Mouse (Mus musculus): ENCODE measurements at regions not wholly inside any gene's neighbourhood (a gene's known extent, or its start where the extent isn't known, plus 50 kb on each side); places are given as distances from the start of the nearest gene placed in this dataset.
A peak's percentile ranks its signal among the peaks of the same experiment; 100 is the strongest.

DNA sequence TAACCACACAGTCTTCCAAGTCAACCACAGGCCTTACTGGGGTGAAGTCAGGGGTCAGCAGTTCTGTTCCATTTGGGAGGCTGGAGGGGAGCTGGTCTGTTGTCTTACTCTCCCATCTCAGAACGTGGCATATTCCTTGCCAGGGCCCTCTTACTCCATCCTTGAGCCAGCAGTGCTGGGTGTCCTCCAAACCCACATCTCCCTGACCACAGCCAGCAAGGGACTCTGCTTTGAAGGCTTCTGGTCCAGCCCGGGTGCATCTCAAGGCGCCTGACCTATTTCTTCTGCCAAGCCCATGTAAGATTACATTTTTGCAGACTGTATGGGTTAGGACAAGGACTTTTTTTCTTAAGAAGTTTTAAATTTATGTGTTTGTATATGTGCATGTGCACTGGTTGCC is 100.1 kb upstream of the Klf14 start:
- no peak for DNase-seq (ENCODE audit: low spot score in 2 of 2)

DNA sequence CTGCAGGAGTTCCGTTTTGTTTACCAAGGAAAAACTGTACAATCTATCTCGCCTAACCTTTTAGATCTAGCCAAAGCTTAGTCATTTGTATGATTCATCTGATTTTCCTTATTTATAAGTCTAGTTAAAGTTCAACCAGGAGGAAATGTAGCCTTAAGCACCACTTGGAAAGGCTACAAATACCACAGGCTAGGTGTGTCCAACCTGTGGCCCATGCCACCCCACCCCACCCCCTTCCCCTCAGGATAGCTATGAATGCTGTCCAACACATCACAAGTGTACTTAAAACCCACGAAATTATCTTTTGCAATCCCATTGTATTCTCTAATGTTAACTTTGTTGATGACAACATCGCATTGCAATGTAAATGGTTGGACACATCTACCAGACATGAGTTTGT is 102.9 kb upstream of the Klf14 start:
- DNase-seq (ENCODE audit: low spot score in 2 of 2) = no peak

DNA sequence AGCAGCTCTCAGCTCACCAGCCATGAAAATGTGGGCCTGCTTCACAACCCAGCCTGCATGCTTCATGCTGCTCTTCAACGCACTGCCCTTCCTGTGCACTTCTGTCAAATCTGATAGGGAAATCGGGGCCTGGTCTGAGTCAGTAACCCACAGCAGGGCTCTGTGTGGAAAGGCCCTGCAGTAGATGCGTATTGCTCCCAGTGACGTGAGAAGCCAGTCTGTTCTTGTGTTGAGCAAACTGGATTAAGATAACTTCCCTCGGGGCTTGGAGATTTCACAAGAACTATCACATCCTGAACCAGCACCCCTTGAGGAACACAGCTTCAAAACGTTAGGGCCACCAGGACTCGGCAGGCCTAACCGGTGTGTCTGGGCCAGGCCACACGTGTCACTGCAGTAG is 106.5 kb upstream of the Klf14 start:
- no peak for DNase-seq (ENCODE audit: low spot score in 2 of 2)

DNA sequence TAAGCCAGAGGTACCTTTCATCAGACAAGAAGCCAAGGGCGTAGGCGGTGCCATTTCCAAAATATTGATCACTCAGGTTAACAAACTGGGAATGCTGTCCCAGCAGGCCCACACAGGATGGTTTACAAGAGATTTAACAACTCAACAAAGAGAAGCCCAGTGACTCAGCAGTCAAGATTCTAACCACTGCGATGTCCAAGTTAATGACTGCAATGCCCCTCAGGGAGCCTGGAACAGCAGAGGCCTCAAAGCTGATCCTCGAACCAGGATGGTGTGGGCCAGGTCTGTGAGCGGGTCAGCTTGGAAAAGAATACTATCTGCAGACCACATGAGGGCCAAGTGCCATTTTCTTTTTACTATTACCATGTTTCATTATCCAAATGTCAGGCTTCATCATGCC is 108.0 kb upstream of the Klf14 start:
- DNase-seq (ENCODE audit: low spot score in 2 of 2) = no peak

DNA sequence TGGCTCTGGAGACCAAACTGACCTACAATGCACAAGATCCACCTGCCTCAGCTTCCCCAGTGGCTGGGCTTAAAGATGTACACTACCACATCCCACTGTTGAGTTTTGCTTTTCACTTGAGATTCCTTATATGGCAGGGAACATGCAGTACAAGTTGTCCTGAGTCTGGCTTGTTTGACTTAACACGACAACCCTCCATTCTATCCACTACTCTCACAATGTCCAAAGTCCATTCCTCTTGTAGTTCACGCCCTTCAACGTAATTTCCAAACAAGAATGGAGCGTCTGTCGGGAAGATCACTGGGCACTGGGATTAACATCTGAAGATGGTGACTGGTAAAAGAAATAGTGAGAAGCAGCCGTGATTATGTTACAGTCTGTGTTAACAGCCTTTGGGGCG is 108.6 kb upstream of the Klf14 start:
- DNase-seq (ENCODE audit: low spot score in 2 of 2) = no peak

DNA sequence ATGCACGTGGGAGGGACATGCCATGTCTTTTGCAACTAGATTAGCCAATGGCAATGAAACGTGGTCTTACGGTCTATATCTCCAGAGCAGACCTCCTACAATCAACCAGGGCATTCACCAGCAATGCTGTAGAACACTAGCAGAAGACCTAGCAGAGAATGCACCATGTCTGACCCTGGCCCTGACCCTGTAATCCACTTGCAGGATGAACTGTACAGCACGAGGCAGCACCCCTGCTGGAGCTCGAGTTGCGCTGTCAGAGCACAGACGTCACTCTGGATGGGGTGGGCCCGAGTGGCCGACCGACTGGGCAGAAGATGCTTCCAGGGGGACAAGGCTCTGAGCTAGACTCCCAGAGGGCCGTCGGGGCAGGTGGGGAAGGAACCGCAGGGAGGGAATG is 110.4 kb upstream of the Klf14 start:
- no peak for DNase-seq (ENCODE audit: low spot score in 2 of 2)

DNA sequence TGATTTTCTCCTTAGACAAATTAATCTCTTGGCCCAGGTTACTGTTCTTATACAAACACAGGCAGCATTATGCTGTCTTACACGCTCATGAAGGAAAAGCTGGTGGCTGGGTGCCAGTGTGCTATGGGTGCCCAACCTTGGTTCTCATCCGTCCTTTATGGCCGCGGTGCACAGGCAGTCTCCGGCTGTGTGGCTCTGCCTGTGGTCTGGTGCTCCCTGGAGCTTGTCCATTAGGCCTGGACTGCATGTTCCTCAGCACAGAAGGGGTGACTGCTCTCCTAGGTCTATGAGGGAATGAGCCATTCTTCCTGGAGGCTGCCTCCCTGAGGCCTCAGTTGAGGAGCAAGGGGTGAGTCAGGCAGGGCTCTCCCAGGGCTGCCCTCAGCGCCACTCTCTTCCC is 111.7 kb upstream of the Klf14 start:
- DNase-seq (ENCODE audit: low spot score in 2 of 2) = no peak

DNA sequence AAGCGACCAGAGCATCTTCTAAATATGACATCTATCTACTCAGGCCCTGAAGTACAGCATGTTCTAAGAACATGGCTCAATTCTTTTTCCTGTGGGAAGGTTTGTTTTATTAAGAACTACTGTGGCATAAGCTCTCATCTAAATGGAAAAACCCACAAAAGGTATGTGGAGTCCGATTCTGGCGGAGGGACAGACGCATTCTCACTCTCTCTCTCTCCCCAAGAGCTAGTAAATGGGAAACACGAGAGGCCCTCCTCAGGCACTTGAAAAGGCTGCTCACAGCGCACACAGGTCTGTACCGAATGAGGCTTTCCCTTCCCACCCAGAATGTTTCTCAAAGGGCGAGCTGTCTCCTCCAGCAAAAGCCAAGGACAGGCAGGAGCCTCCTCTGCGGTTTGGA is 112.1 kb upstream of the Klf14 start:
- no peak for DNase-seq (ENCODE audit: low spot score in 2 of 2)

DNA sequence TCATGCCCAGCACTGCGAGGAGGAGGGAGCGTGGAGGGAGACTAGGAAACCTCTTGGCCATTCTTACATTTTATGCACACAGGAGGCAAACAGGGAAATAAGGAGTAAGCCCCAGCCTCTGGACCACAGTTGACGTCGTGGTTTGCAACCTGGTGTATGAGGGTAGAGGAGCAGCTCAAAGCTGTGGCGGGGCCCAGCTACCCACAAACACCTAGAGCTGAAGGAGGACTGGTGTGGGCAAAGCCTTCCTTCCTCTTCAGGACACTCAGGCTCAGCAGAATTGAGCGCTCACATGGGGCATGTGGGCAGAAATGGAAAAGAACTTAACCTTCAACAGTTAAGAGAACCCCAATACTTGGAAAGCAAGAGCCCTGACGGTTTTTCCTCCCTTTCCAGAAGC is 113.2 kb upstream of the Klf14 start:
- DNase-seq (ENCODE audit: low spot score in 2 of 2) = no peak

DNA sequence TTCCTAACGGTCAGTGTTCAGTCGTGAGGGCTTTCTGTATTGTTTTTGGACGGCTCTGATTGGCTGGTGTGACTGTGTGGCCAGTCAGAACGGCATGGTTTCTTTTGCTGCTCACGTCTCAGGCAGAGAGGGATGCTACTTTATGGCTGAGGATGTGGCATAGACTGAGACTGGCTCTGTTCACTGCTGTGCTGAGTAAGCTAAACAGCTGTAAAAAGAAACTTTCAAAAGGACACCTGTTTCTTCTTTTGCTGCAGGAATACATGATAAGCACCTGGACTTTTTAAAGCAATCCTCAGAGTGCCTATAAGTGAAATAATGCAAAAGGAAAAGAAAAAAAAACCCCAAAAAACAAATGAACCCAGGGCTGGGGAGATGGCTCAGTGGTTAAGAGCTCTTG is 113.7 kb upstream of the Klf14 start:
- no peak for DNase-seq (ENCODE audit: low spot score in 2 of 2)

DNA sequence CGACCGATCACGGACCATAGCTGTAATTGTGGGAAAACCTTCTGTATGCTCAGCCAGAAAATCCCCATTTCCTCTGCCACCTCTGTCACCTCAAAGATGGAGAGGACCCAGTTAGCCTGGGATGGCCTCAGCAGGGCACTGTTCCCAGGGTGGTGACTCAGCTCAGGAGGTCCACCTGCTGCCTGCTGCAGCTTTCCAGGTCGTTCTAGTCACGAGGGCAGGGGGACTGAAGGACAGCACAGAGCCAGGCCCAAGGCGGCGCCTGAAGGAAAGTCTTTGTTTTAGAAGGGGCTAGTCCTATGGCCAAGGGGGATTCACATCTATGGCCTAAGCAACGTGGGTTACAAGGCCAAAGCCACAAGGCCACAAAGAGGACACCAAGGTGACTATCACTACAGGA is 114.5 kb upstream of the Klf14 start:
- no peak for DNase-seq (ENCODE audit: low spot score in 2 of 2)

DNA sequence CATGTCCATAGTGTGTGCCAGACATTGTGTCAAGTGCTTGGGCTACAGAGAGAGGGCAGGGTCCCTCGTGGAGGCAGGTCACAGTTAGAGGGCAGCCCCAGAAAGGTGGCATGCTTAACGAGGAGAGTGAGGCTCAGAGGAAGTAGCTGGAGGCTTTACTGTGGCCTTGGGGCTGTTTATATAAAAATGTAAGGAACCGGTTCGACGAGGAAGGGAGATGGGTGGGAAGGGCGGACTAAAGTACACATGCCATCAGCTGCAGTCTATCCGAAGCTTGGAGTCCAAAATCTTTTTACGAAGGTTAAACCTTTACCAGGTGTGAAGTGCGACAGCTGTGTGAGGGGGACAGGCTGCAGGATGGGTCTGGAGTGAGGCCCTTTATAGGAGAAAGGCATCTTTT is 115.5 kb upstream of the Klf14 start:
- DNase-seq (ENCODE audit: low spot score in 2 of 2) = no peak

DNA sequence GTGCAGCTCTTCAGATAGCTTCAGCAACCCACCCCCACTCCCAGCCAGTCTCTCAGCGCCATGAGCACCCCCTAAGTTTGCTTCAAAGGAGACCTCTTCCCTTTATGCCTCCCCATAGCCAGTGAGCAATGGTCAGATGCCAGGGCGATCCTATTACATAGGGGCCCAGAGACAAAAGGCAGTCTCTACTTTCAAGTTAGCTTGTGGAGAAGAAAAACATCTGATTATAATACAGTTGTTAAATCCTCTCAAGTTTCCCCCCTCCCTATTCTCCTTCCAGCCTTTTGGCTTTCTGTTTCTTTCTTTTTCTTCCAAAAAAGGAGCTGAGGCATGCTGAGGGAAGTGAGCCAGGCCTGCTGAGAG is 116.3 kb upstream of the Klf14 start:
- no peak for DNase-seq (ENCODE audit: low spot score in 2 of 2)

DNA sequence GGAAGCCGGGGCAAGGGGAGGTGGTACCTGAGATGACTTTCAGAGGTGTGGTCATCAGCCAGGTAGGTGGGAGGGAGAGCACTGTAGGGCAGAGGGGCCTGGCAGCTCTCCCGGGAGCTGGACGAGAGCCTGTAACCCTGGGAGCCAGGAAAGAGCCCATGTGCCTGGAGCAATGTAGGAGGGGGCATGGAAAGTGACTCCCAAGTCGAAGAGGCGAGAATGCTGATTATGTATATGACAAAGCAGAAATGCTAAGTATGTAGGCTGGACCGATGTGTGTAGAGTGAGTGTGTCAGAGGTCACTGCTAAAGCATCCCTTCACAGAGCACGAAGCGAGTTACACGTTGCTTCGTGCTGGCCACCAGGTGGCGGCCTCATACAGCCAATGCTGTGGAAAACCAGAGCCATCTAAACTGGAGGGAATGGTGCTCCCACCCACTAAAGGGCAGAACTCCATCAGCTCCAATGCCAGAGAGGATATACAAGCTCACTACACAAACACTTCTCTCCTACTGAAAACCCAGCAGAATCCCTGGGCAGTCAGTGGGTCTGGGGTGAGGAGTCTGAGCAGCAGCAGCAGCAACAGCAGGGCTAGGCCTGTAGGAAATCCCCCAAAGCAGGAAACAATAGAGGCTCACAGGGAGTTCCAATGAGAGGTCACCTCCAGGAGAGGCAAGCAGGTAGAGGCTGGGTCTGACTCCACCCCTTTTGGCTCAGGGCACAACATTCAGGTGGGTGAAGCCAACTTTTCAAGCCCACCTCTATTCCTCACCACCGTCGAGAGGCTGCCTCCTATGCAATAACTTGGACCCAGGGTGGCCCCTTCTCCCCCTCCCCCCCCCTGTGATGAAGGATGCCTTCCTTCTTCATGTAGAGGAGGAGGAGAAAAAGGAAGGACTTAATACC is 116.9 kb upstream of the Klf14 start:
- peak; percentile 70 to 75 for DNase-seq (ENCODE audit: low spot score in 2 of 2)

DNA sequence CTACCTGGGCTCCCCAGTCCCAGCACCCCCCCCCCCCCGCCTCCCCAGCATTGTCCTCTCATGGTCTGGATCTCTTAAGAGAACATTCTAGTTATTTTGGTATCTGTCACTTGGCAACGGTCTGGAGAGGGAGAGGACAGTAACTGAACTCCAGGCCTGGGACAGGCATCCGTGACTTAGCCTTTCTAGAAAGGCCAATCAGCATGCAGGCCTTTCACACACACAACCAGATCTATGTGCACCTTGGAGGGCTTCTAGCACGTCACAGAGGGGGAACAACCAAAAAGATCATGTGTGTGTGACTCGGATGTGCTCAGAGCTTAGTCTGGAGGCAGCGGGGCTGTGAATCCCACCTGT is 117.6 kb upstream of the Klf14 start:
- no peak for DNase-seq (ENCODE audit: low spot score in 2 of 2)

DNA sequence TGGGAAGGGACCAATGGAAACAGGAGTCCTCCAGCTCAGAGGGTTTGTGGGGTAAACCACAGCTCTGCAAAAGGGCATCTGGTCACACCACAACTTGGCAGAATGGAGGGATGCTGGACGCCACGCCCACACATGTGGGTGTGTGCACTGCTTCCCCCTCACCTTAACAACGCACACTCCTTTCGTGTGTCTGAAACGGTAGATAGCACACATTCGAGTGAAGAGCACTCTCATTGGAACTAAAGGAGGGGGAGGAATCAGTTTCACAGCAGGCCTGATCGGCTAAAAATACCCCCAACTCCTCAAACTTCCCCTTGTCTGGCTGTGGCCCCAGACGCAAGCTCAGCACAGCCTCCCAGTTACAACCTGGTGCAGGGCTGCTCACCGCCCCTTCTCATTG is 118.3 kb upstream of the Klf14 start:
- DNase-seq (ENCODE audit: low spot score in 2 of 2) = no peak

DNA sequence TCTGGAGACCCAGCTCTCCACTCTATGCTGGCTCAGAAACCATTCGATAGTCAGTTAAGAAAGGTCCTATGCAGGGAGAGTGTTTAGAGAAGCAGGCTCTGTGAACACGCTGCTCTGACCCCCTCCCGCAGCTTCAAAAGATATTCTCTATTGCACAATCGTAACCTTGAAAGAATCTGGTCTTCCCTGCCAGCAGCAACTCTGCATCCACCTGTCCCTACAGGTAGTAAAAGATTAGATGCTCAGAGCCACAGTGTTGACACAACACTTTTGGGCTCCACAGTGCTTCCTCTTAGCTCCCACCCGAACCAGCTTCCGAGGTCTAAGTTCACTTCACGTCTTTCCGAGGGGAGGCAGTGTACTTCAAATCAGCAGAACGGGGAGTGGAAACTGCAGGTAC is 118.9 kb upstream of the Klf14 start:
- no peak for DNase-seq (ENCODE audit: low spot score in 2 of 2)

DNA sequence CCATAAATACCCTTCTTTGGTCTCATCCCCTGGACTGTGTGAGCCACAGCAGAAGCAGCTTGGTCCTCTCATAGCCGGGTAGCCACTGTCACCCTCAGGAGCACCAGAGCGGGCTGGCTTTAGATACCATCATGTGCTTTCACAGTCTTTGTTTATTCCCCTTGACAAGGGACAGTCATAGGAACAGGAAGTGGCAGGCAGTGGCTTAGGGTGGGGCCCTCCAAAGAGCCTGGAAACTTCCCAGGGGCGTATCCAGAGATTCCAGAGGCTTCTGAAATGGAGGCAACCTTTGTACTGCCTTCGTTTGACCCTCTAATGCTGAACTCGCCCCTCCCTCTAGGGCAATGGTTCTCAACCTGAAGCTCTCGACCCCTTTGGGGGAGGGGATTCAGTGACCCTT is 119.5 kb upstream of the Klf14 start:
- no peak for DNase-seq (ENCODE audit: low spot score in 2 of 2)

DNA sequence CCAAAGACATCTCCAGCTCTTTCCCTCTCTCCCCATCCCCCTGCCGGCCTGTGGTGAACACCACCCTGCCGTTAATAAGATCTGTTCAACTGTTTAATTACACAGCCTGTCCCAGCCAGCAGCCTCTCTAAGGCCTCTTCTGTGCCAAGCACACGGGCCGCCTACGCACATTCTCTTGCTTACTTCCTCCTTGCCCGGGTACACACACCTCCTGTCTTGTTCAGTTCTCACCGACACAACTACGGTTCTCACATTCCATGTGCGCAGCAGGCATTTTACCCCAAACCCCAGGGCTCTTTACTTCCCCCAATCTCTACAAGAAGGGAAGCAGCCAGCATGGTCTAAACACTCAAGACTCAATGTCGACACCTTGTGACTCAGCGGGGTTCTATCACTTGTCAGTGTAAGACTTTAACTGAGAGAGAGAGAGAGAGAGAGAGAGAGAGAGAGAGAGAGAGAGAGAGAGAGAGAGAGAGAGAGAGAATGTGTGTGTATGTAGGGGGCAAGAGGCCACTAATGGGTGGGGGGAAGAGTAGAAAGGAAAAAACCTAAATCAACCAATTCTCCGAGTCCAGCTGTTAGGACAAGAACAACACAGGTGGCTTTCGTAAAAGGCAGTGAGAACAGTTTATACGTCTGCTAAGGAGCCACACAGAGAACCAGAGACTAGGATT is 120.8 kb upstream of the Klf14 start:
- DNase-seq (ENCODE audit: low spot score in 2 of 2) = peak in 1 of 2 experiments; percentile 67

DNA sequence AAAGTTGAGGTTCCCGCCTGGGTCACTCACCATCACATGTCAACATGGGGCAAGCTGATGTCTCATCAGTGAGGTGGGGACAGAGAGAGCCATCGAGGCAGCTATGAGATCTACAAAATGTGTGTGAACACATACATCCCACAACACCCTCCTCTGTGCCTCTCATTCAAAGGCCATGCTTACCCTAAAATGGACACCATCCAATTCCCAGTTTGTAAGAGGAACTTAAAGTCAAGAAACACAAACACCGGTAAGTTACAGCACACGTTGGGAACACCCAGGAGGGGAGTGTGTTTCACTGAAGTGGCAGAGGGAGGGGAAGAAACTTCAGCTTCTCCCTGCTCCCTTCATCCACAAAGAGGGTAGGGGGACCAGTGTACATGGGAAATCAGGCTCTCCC is 121.4 kb upstream of the Klf14 start:
- DNase-seq (ENCODE audit: low spot score in 2 of 2) = no peak

DNA sequence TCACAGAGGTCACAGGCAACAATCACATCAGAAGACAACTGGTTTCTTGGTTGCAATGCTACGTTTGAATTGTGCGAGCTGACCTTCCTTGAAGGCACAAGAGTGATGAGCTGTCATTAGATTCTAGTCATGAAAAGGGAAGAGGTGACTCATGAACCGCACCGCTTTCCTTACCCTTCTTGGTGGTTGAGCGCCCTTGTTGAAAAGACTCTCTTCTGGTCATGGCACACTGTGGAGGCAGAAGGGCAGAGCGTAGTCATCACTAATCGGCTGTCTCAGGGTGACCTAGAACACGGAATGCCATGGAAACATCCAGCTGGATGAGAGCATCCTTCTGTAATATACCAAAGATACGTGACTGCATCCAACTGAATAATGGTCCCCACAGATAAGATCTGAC is 121.8 kb upstream of the Klf14 start:
- DNase-seq (ENCODE audit: low spot score in 2 of 2) = no peak

DNA sequence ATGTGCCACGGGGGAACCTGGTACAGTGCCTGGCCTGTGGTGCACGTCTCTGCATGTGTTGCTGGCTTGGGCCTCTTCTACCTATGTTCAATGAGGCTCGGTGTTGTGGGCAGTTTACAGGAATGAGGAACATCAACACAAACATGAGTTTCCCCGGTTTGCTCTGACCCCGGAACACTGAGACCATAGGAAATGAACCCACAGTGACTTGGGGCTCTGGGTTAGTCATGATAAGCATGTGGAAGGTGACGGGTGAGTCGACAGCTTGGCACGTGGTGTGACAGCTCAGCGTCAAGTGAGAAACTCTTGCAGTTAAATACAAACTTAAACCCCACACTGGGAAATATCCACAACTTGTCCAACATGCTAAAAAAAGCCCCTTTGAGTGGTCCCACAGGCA is 122.4 kb upstream of the Klf14 start:
- DNase-seq (ENCODE audit: low spot score in 2 of 2) = no peak

DNA sequence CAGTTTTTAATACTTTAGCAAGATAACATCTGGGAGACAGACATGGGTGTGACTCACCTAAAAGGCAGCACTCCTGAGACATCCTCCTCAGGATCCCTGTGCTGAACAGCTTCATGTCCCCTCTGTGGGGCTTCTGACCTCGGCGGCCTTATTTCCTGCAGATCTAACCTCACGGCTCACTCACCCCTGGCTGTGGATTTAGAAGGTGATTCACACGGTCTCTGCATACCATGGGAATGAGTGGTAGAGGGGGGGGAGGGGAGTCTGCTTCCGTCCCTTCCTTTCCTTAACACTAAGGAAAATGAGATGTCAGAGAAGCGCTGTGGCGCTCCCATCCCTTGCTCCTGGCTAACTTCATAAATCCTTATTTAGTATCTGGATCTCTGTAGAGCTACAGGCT is 123.1 kb upstream of the Klf14 start:
- DNase-seq (ENCODE audit: low spot score in 2 of 2) = no peak
